Mouse (Mus musculus): ENCODE measurements around the gene Zpbp2.

DNA sequence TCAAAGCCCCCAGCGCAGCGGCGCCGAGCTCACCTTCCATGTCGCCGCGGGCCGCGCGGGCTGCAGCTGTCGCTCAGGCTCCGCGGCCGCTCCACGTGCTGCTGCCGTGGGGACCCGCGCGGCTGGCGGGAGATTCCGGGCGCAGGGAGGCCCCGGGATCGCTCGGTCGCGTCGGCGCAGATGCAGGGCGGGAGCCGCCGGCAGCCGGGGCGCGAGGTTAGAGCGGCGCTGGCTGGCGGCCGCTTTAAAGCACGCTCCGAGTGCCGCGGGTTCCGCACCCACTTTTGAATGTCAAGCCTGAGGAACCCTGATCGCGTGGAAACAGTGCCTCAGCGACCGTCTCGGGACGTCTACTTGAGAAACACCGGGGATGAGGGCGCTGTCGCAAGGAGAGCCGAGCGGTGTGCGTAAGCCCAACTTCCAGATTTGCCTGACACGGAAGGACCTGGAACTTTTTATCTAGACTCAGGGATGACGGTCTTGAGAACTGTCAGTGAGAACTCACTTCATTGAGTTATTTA, 5.1 kb upstream of the Zpbp2 start, which contains the start of gene Ikzf3:
- TF ChIP-seq POLR2A (IDR thresholded peaks at IDR 0.05; ENCODE audit: extremely low read depth, insufficient read depth, low read length) (no peak), CTCF (IDR thresholded peaks at IDR 0.05; ENCODE audit: extremely low read depth, insufficient read depth, low read length) (no peak)
